Comparison of ENCODE assay signal across 8 mouse cellular contexts in genomic region chr4:124434059-124435039, GRCm38 (mm10).
DNase-seq lines count a peak whose midpoint lies in the region; ATAC-seq and TF ChIP-seq lines count a peak whose summit lies in the region.

No protein-coding gene starts in this region.

- peaks cover 81% of the 10 kb centered on the region for H3K27me3 ChIP-seq in CH12.LX (replicated peaks)
- H3K27me3 ChIP-seq in heart, embryonic 15.5 days = peaks cover 11% of the 10 kb centered on the region

- no peak overlapping the region for H3K9ac ChIP-seq in CH12.LX (ENCODE audit: insufficient read depth, low read depth)
- no peak overlapping the region for H3K9ac ChIP-seq in heart, embryonic 15.5 days

- DNase-seq in CH12.LX (ENCODE audit: extremely low read depth) (no peak), ES-CJ7 (ENCODE audit: low read depth, low spot score) (peak; percentile 80), liver (no peak)
- DNase-seq in kidney, postnatal 14 days = peak; percentile 45
- no peak for DNase-seq in thymus, postnatal 14 days
- DNase-seq in frontal cortex, postnatal 14 days (ENCODE audit: low spot score in 2 of 2) = no peak
- DNase-seq in adrenal gland, postnatal 14 days = no peak

- TF ChIP-seq CTCF in CH12.LX (conservative IDR thresholded peaks at IDR 0.05 in 1 of 2, IDR thresholded peaks at IDR 0.05 in 1 of 2; ENCODE audit: low read depth in 2 of 2, low read length in 2 of 2) = no peak

- in situ Hi-C loops in CH12.LX (cut with MboI; ENCODE audit: low pct_ligation_motif_present, low pct_unique_long_range_greater_than_20kb, low sequenced_read_pairs) = no loop called here

- TF ChIP-seq EP300 in CH12.LX (IDR thresholded peaks at IDR 0.05; ENCODE audit: low read length) = no peak

- H3K4me3 ChIP-seq in CH12.LX (replicated peaks in 1 of 3; ENCODE audit: low read depth in 2 of 3, low read length in 2 of 3, poor library complexity in 1 of 3) = no peak overlapping the region
- H3K4me3 ChIP-seq in heart, embryonic 15.5 days = peak overlapping the region; percentile 6; the same call in 1 of the 2 replicates

- no peak for TF ChIP-seq RAD21 in CH12.LX (IDR thresholded peaks at IDR 0.05; ENCODE audit: low read depth, low read length)

- TF ChIP-seq POLR2A in CH12.LX (IDR thresholded peaks at IDR 0.05; ENCODE audit: low read depth, low read length) = no peak

- no peak overlapping the region for H3K4me2 ChIP-seq in CH12.LX (ENCODE audit: insufficient read depth, low read depth, poor library complexity, severe bottlenecking)
- peak overlapping the region; percentile 45 for H3K4me2 ChIP-seq in heart, embryonic 15.5 days

- WGBS in heart, embryonic 15.5 days = 8% methylated on average over 21 of the region's 25 CpGs

- H3K27ac ChIP-seq in CH12.LX (ENCODE audit: insufficient read depth, low read depth) = no peak overlapping the region
- H3K27ac ChIP-seq in heart, embryonic 15.5 days = 0 out of 2 replicates have a peak overlapping the region, but pooled peaks have one; percentile 34

- no peaks in the 10 kb centered on the region for H3K79me2 ChIP-seq in CH12.LX (replicated peaks; ENCODE audit: control insufficient read depth, extremely low read depth, insufficient read depth, poor library complexity, severe bottlenecking)

- H3K9me3 ChIP-seq in CH12.LX (replicated peaks; ENCODE audit: low read length) = no peaks in the 10 kb centered on the region
- no peaks in the 10 kb centered on the region for H3K9me3 ChIP-seq in heart, embryonic 15.5 days (replicated peaks)

- H3K36me3 ChIP-seq in CH12.LX (replicated peaks in 1 of 2; ENCODE audit: control insufficient read depth in 1 of 2, insufficient read depth in 1 of 2, low read length in 1 of 2) = no peaks in the 10 kb centered on the region
- H3K36me3 ChIP-seq in heart, embryonic 15.5 days = no peaks in the 10 kb centered on the region

- dilution Hi-C loops in CH12.LX (cut with MboI; ENCODE audit: extremely low pct_ligation_motif_present, extremely low pct_unique_long_range_greater_than_20kb, low sequenced_read_pairs) = no loop called here

- ATAC-seq in heart, embryonic 15.5 days (replicated peaks; ENCODE audit: insufficient number of reproducible peaks, insufficient read depth, low FRiP score, low read depth) = peak; percentile 45; the same call in 1 of the 2 replicates

- H3K4me1 ChIP-seq in CH12.LX (ENCODE audit: control insufficient read depth in 1 of 2, insufficient read depth in 2 of 2) = no peaks in the 10 kb centered on the region
- peaks cover 13% of the 10 kb centered on the region for H3K4me1 ChIP-seq in heart, embryonic 15.5 days (replicated peaks)

TF ChIP-seq in CH12.LX, 34 proteins besides CTCF, POLR2A, EP300 and RAD21:
- peak; percentile 71 for TF ChIP-seq ZNF384 (IDR thresholded peaks at IDR 0.05; ENCODE audit: low read depth, low read length)
- TF ChIP-seq MYC (IDR thresholded peaks at IDR 0.05; ENCODE audit: low read depth, low read length) = no peak

Comparison
In these comparisons a context has a peak if more than half of its experiments do, and no peak if none do; other contexts are left out.
1. DNase-seq: peak in ES-CJ7 (single experiment) and kidney, postnatal 14 days (single experiment); none in CH12.LX (single experiment), thymus, postnatal 14 days (single experiment), frontal cortex, postnatal 14 days (0 of 2), adrenal gland, postnatal 14 days (single experiment) and liver (single experiment).